In the genomic region with DNA sequence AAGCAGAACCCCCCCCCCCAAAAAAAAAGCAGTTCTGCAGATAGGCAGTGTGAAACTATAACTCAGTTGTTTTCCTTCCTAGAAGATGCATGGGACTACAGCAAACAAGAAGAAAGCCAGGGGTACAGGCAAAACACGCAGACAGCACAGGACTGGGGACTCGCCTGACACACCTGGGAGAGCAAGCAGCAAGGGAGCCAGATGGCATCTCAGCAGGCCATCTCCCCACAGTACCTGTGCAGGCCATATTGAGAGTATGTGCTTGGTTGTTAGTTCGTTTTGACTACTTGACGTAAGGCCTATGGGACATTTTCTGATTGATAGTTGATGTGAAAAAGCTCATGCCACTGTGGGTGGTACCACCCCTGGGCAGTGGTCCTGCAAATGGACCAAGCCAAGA, we compare ENCODE assay signal across 25 mouse cellular contexts.
A peak's percentile ranks its signal among the peaks of the same experiment; 100 is the strongest.
DNase-seq lines count a peak whose midpoint lies in the region; ATAC-seq and TF ChIP-seq lines count a peak whose summit lies in the region.
"Had no signal": no experiment of that assay in that cellular context is flagged by ENCODE, and none has a peak within 500 bp of the region (broad histone marks: within the 10 kb centered on the region; RNA-seq: fewer than 3 reads in every experiment).

No protein-coding gene starts in this region.

- no peak for TF ChIP-seq CTCF in cerebellum, adult 2 months (IDR thresholded peaks at IDR 0.05; ENCODE audit: borderline replicate concordance, insufficient read depth, low read depth, low read length)

- ATAC-seq in neural tube, embryonic 15.5 days (ENCODE audit: low FRiP score): peak; percentile 42; the same call in 1 of the 2 replicates
- ATAC-seq: activated CD4-positive, CD25-positive, alpha-beta regulatory T cell, adult 4 months; forebrain, embryonic 16.5 days; hindbrain, embryonic 16.5 days had no signal

- 26% methylated on average over 4 of the region's 4 CpGs for WGBS in cerebellum, adult 2 months
- 68% methylated on average over 4 of the region's 4 CpGs for WGBS in neural tube, embryonic 15.5 days

- no peak overlapping the region for H3K9ac ChIP-seq in neural tube, embryonic 15.5 days (replicated peaks)
- H3K9ac ChIP-seq: heart, embryonic 13.5 days; liver, embryonic 15.5 days; lung, embryonic 14.5 days had no signal

- no peak overlapping the region for H3K27ac ChIP-seq in cerebellum, adult 2 months (ENCODE audit: insufficient read depth, low read length)
- H3K27ac ChIP-seq in neural tube, embryonic 15.5 days (replicated peaks): peak overlapping the region; percentile 48; the same call in 1 of the 2 replicates
- H3K27ac ChIP-seq: gastrocnemius, adult 2 months; heart, adult 2 months; heart, embryonic 13.5 days; kidney, postnatal 0 days; liver, embryonic 15.5 days had no signal

- peaks cover 7% of the 10 kb centered on the region for H3K4me1 ChIP-seq in cerebellum, adult 2 months (ENCODE audit: control insufficient read depth, insufficient read depth, low read length)
- peaks cover 24% of the 10 kb centered on the region for H3K4me1 ChIP-seq in neural tube, embryonic 15.5 days

- H3K36me3 ChIP-seq in neural tube, embryonic 15.5 days: no peaks in the 10 kb centered on the region
- H3K36me3 ChIP-seq: heart, embryonic 13.5 days; liver, embryonic 15.5 days had no signal

- no peak overlapping the region for H3K4me3 ChIP-seq in cerebellum, adult 2 months (replicated peaks; ENCODE audit: insufficient read depth, low read depth, low read length)
- no peak overlapping the region for H3K4me3 ChIP-seq in neural tube, embryonic 15.5 days (replicated peaks)
- H3K4me3 ChIP-seq: erythroblast, embryonic 14.5 days; gastrocnemius, adult 2 months; heart, adult 2 months; heart, embryonic 13.5 days; liver, embryonic 15.5 days had no signal

- DNase-seq in cerebellum, adult 11 months: peak; percentile 45
- no peak for DNase-seq in cerebellum, postnatal 4 days (ENCODE audit: low spot score in 2 of 2)
- DNase-seq in cerebellum, adult 2 months: peak; percentile 71 to 78
- DNase-seq in cerebellum, postnatal 25 days: peak; percentile 75 to 81
- no peak for DNase-seq in gastrocnemius, postnatal 10 days
- DNase-seq in kidney, adult 8-10 months: no peak
- DNase-seq: adrenal gland, adult 8-10 months; gastrocnemius, adult 2 months; heart, adult 2 months; heart, postnatal 10 days; kidney, adult 2 months; kidney, postnatal 4 days; left cerebral cortex, postnatal 4 days; lung, embryonic 14.5 days; lung, postnatal 14 days; right cerebral cortex, adult 18-20 months had no signal

- H3K4me2 ChIP-seq in neural tube, embryonic 15.5 days: no peak overlapping the region
- H3K4me2 ChIP-seq: heart, embryonic 13.5 days; liver, embryonic 15.5 days; lung, embryonic 14.5 days had no signal

- no peaks in the 10 kb centered on the region for H3K27me3 ChIP-seq in cerebellum, adult 2 months (ENCODE audit: control insufficient read depth, insufficient read depth, low read length)
- H3K27me3 ChIP-seq in neural tube, embryonic 15.5 days (replicated peaks): 0 out of 2 replicates have a peak, but pooled peaks cover 3% of the 10 kb centered on the region
- H3K27me3 ChIP-seq: CH12.LX had no signal

- TF ChIP-seq POLR2A in cerebellum, adult 2 months (IDR thresholded peaks at IDR 0.05; ENCODE audit: borderline replicate concordance, insufficient read depth, low read length): no peak

- no peaks in the 10 kb centered on the region for H3K9me3 ChIP-seq in neural tube, embryonic 15.5 days (replicated peaks)
- H3K9me3 ChIP-seq: heart, embryonic 13.5 days; liver, embryonic 15.5 days had no signal

Comparison
In these comparisons a context has a peak if more than half of its experiments do, and no peak if none do; other contexts are left out.
1. DNase-seq: peak in cerebellum, adult 11 months (single experiment), cerebellum, adult 2 months (2 of 2) and cerebellum, postnatal 25 days (2 of 2); none in cerebellum, postnatal 4 days (0 of 2), gastrocnemius, postnatal 10 days (single experiment) and kidney, adult 8-10 months (0 of 2).